Mouse (Mus musculus) stomach, embryonic 16.5 days (tissue): ENCODE measurements around the gene Slc16a11. TPM values are rescaled to one million over a fixed set of nuclear protein-coding genes. Genes with fewer than 3 reads are reported as not detected.
"Not testable (repeated sequence)": the region's sequence is repeated elsewhere in the genome, so short reads cannot be mapped to it uniquely, and the experiment has no call there.

Experiments used
- ATAC-seq: fragments of 200-750 bp; cut with Nextera tagmentation; 2 replicates; pipeline ENCODE4 v1.8.0; 2017; ENCODE audit warnings: moderate number of reproducible peaks, moderate TSS enrichment; ENCODE audit not compliant: insufficient read depth, low FRiP score
- H3K27ac ChIP-seq: fragments of 300-500 bp; sonication (generic); 2 replicates; pipeline ENCODE4 v1.5.1; 2014; ENCODE audit warnings: low read length
- H3K27me3 ChIP-seq: fragments of 300-500 bp; sonication (generic); 2 replicates; pipeline ENCODE4 v1.6.1; 2014; ENCODE audit warnings: low read length, control low read depth, mixed read lengths; ENCODE audit not compliant: control insufficient read depth, insufficient read depth
- H3K36me3 ChIP-seq: fragments of 300-500 bp; sonication (generic); 2 replicates; pipeline ENCODE4 v1.6.1; 2014; ENCODE audit warnings: low read length; ENCODE audit not compliant: control insufficient read depth, insufficient read depth
- H3K4me1 ChIP-seq: fragments of 300-500 bp; sonication (generic); 2 replicates; pipeline ENCODE4 v1.6.1; 2014; ENCODE audit warnings: low read length, control low read depth, mixed read lengths; ENCODE audit not compliant: control insufficient read depth, insufficient read depth
- H3K4me2 ChIP-seq: fragments of 300-500 bp; sonication (generic); 2 replicates; pipeline ENCODE4 v1.6.1; 2014; ENCODE audit warnings: low read depth, low read length, mixed read lengths
- H3K4me3 ChIP-seq: fragments of 300-500 bp; sonication (generic); replicated peaks from 2 replicates; pipeline ENCODE4 v1.5.1; 2014; ENCODE audit warnings: mild to moderate bottlenecking, low read length
- H3K9ac ChIP-seq: fragments of 300-500 bp; sonication (generic); 2 replicates; pipeline ENCODE4 v1.6.1; 2014; ENCODE audit warnings: low read length
- H3K9me3 ChIP-seq: fragments of 300-500 bp; sonication (generic); replicated peaks from 2 replicates; pipeline ENCODE4 v1.6.1; 2016; ENCODE audit warnings: low read length, control low read depth; ENCODE audit not compliant: control insufficient read depth
- WGBS: fragments of 180-500 bp; shearing (Covaris S2); extraction: QIAGEN DNeasy Blood & Tissue Kit; methylation state at CpG from one replicate; pipeline ENCODE4 v1.1.7; 2014; 5-methylcytosine and 5-hydroxymethylcytosine counted together
- polyA plus RNA-seq: library from polyadenylated mRNA; unstranded; fragments of >200 nt; fragmentation: Nextera tagmentation; extraction: Ambion mirVana; gene quantifications from 2 replicates; pipeline ENCODE4 v1.2.1, GENCODE M21; 2015

Slc16a11 gene
- 1.5 and 1.9 TPM in 2 replicates for polyA plus RNA-seq

DNA sequence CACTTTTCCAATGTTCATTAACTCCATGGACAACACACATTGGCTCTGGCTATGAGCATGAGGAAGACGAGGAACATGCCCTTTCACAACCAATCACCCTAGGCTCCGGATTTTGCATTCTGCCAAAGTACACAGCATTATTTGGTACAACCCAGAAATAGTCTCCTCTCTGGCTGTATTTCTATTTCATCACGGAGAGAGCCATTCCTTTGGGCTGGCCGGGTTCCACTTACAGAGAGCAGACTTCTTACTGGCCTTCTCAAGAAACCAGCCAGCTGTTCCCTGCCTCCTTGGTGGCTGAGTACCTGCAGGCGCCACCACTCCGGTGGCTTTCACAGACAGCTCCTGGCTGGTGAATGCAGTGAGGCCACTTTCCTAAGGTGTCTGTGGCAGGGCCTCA is at the start of gene Slc16a11:
Gene Slc16a11 (plus strand): TSS at position 330 of the 400 bp plus-strand sequence.
- peaks cover 35% of the 10 kb centered on the region for H3K27me3 ChIP-seq
- no peak within 1 kb of the TSS for H3K27ac ChIP-seq

DNA sequence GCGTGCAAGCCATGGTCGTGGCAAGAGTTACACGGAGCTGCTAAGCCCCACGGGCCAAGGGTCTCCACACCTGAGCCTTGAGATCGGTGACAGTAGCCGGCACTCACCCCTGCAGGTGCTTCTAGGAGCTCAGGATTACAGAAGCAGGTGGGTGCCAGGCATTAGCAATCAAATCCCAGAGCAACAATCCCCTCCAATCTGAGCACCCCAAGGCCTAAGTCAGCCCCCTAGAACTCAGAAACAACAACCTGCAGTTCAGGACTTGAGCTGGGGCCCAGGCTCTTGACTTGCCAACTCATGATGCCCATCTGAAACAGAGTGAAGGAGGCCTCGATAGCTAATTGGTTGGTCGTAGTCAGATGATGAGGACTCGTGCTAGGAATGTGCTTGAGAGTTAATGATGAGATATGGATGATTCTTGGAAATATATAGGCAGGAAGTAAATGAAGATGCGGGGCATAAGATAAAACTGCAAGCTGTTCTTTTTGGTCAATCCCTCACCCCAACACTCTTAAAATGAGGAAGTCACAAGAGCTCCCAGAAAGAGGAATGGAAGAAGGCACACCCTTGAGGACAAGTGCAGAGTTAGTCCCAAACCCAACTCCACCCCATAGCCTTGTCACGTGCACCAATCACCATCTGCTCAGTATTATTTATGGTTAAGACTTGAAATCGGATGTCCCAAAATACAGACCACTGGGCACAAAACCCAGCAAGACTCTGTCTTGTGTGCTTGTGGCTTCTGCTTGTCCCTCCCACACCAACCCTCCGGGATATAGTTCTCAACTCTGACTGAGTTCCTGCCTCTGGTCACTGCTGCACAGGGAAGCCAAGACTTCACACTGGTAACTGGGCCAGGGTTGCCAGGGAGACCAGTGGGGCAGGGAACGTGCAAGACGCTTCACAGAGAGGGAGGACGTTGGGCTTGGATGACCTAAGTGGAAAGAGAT is 46.3 kb upstream of the Slc16a11 start:
- Histone ChIP-seq H3K9me3 (no peaks in the 10 kb centered on the region), H3K27ac (no peak overlapping the region), H3K9ac (no peak overlapping the region), H3K4me1 (no peaks in the 10 kb centered on the region), H3K4me3 (no peak overlapping the region), H3K4me2 (no peak overlapping the region), H3K36me3 (no peaks in the 10 kb centered on the region), H3K27me3 (no peaks in the 10 kb centered on the region)
- no peak for ATAC-seq
- 71% methylated on average over 16 of the region's 16 CpGs for WGBS

More for the DNA sequence above, at the start of gene Slc16a11:
- Histone ChIP-seq H3K4me3 (peak within 1 kb of the TSS; percentile 40), H3K9me3 (no peaks in the 10 kb centered on the region), H3K9ac (peak within 1 kb of the TSS; percentile 66), H3K4me2 (peak within 1 kb of the TSS; percentile 54), H3K36me3 (no peaks in the 10 kb centered on the region), H3K4me1 (peaks cover 3% of the 10 kb centered on the region; the same call in 1 of the 2 replicates)
- WGBS: 50% methylated on average over 6 of the region's 6 CpGs
- ATAC-seq: no peak

DNA sequence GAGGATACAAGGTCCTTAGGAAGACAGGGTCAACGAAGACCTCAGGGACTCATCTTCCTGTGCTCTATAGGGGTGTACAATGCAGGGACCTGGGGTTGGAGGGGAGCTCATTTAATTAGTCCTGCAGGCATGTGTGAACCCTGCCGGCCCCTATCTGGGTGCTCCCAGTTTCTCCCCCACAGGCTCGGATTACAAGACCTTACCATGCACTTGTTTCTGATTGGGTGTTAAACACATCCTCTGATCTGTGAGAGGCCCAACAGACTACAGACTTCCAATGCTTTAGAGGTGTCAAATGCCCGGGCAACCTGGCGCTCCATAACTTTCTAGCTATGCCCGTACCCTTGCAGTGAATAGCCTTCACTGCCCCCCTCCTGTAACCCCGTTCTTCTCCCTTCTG is 44.4 kb upstream of the Slc16a11 start:
- Histone ChIP-seq H3K4me2 (no peak overlapping the region), H3K27ac (no peak overlapping the region), H3K9ac (no peak overlapping the region), H3K9me3 (no peaks in the 10 kb centered on the region), H3K4me3 (no peak overlapping the region), H3K27me3 (no peaks in the 10 kb centered on the region), H3K4me1 (no peaks in the 10 kb centered on the region), H3K36me3 (no peaks in the 10 kb centered on the region)
- ATAC-seq: no peak
- WGBS: 56% methylated on average over 7 of the region's 7 CpGs

DNA sequence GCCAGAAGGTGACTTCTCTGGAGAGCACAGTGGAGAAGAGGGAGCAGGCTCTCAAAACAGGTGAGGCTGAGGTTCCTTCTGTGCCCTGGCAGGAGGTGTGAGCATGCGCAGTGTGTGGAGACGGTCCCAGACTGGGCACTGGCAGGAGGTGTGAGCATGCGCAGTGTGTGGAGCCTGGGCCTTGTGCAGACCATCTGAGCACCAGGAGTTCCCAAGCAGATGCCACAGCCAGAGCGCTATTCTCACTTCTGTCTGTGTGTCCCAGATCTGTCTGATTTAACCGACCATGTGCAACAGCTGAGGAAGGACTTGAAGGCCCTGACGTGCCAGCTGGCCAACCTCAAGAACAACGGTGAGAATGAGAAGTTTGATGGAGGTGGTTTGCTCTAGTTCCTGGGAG is 43.1 kb upstream of the Slc16a11 start:
- not testable (repeated sequence) for ATAC-seq, H3K27me3 ChIP-seq, H3K9me3 ChIP-seq

DNA sequence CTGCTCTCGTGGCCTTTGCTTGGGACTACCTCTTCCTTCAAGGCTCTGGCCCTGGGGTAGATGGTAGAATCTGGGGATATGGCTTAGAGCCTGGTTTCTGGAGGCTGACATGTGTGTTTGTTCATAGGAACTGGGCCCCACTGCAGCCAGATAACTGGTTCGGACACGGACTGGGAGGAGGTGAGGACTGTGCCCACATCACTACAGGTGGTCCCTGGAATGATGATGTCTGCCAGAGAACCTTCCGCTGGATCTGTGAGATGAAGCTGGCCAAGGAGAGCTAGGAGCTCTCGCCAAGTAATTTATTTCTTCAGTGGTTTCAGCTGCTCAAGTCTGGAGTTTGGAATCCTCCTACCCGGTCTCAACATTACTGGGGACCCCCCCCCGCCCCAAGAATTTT is 42.3 kb upstream of the Slc16a11 start:
- Histone ChIP-seq H3K9ac (no peak overlapping the region), H3K27ac (no peak overlapping the region), H3K4me3 (no peak overlapping the region), H3K36me3 (no peaks in the 10 kb centered on the region), H3K9me3 (no peaks in the 10 kb centered on the region), H3K27me3 (no peaks in the 10 kb centered on the region), H3K4me2 (no peak overlapping the region), H3K4me1 (no peaks in the 10 kb centered on the region)
- no peak for ATAC-seq
- 80% methylated on average over 7 of the region's 7 CpGs for WGBS

More for the DNA sequence above, 43.1 kb upstream of the Slc16a11 start:
- not testable (repeated sequence) for H3K27ac ChIP-seq, H3K4me2 ChIP-seq, H3K36me3 ChIP-seq, H3K4me3 ChIP-seq, H3K9ac ChIP-seq, H3K4me1 ChIP-seq
- 82% methylated on average over 6 of the region's 7 CpGs for WGBS

DNA sequence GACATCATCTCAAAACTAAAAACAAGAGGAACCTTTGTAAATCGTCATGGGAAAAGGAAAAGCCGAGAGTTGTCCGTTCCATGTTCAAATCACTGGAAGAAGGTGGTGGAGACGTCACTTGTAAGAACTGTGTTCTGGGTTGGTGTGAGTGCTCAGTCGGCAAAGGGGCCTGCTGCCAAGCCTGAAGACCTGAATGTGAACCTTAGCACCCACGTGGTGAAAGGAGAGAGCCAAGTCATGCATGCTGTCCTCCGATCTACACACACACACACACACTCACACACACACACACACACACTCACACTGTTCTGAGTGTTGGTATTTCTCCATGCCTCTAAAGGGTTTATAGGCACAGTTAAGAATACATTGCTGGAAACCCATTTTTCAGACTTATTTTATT is 41.4 kb upstream of the Slc16a11 start:
- no peaks in the 10 kb centered on the region for H3K4me1 ChIP-seq
- no peak for ATAC-seq
- H3K4me2 ChIP-seq: no peak overlapping the region
- no peak overlapping the region for H3K4me3 ChIP-seq
- H3K36me3 ChIP-seq: no peaks in the 10 kb centered on the region
- H3K27ac ChIP-seq: no peak overlapping the region
- H3K9ac ChIP-seq: no peak overlapping the region
- WGBS: 79% methylated on average over 7 of the region's 7 CpGs
- H3K27me3 ChIP-seq: no peaks in the 10 kb centered on the region
- no peaks in the 10 kb centered on the region for H3K9me3 ChIP-seq

DNA sequence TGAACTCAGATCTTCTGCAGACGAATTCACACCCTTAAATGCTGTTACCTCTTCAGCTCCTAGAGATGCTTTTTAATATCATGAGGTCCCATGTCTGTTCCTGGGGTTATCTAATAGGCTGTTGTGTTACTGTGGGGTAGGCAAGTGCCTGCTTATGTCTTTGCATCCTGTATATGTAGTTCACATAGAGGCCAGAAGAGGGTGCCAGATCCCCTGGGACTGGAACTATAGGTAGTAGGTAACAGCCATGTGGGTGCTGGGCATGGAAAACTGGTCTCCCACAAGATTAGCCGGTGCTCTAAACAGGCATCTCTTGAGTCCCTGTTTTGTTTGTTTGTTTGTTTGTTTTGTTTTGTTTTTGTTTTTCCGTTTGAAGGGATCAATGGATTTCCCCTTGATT is 40.7 kb upstream of the Slc16a11 start:
- Histone ChIP-seq H3K9ac (no peak overlapping the region), H3K4me2 (no peak overlapping the region), H3K27ac (no peak overlapping the region), H3K9me3 (no peaks in the 10 kb centered on the region), H3K27me3 (no peaks in the 10 kb centered on the region), H3K4me3 (no peak overlapping the region), H3K36me3 (no peaks in the 10 kb centered on the region), H3K4me1 (no peaks in the 10 kb centered on the region)
- ATAC-seq: no peak
- WGBS: 48% methylated on average over 3 of the region's 3 CpGs

DNA sequence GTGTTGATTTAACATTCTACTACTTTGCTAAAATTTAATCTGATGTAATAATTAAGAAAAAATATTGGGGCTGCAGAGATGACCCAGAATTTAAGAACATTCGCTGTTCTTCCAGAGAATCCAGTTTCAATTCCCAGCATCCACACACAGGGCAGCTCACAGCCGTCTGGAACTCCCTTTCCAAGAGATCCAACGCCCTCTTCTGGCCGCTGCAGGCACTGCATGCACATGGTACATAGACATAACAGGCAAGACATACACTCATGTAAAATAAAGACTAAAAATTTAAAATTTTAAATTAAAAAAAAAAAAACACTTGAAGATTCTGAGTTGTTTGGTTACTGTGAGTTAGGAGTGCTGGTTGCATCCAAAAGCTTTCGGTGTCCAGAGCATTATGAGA is 40.3 kb upstream of the Slc16a11 start:
- 49% methylated on average over 5 of the region's 5 CpGs for WGBS
- H3K4me3 ChIP-seq: no peak overlapping the region

DNA sequence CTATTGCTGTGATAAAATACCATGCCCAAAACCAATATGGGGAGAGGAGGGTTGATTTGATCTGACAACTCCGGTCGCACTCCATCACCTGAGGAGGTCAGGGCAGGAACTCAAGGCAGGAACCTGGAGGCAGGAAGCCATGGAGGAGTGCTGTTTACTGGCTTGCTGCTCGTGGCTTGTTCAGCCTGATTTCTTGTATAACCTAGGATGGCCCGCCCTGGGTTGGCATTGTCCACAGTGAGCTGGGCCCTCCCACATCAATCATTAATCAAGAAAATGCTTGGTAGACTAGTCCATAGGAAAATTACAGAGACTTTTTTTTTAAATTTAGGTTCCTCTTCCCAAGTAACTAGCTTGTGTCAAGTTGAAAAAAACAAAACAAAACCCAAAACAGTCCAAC is 38.1 kb upstream of the Slc16a11 start:
- Histone ChIP-seq H3K27ac (no peak overlapping the region), H3K4me1 (no peaks in the 10 kb centered on the region), H3K4me3 (no peak overlapping the region), H3K36me3 (no peaks in the 10 kb centered on the region), H3K9me3 (no peaks in the 10 kb centered on the region), H3K4me2 (no peak overlapping the region), H3K9ac (no peak overlapping the region), H3K27me3 (no peaks in the 10 kb centered on the region)
- WGBS: 71% methylated on average over 4 of the region's 4 CpGs
- ATAC-seq: no peak

More for the DNA sequence above, 40.3 kb upstream of the Slc16a11 start:
- Histone ChIP-seq H3K9ac (no peak overlapping the region), H3K9me3 (no peaks in the 10 kb centered on the region), H3K4me1 (no peaks in the 10 kb centered on the region), H3K4me2 (no peak overlapping the region), H3K27ac (no peak overlapping the region), H3K36me3 (no peaks in the 10 kb centered on the region), H3K27me3 (no peaks in the 10 kb centered on the region)
- no peak for ATAC-seq
